Mouse (Mus musculus) c-Kit-negative CD71-positive TER-119-positive erythroid progenitor cells, embryonic 14.5 days (primary cell): ENCODE measurements around the gene Prdx1.
A peak's percentile ranks its signal among the peaks of the same experiment; 100 is the strongest.
"Not testable (repeated sequence)": the region's sequence is repeated elsewhere in the genome, so short reads cannot be mapped to it uniquely, and the experiment has no call there.

Source experiments
- DNase-seq: peaks from one replicate; pipeline ENCODE4 v3.0.0-alpha.2; 2013; ENCODE audit warnings: low read depth, low spot score

Prdx1 gene

DNA sequence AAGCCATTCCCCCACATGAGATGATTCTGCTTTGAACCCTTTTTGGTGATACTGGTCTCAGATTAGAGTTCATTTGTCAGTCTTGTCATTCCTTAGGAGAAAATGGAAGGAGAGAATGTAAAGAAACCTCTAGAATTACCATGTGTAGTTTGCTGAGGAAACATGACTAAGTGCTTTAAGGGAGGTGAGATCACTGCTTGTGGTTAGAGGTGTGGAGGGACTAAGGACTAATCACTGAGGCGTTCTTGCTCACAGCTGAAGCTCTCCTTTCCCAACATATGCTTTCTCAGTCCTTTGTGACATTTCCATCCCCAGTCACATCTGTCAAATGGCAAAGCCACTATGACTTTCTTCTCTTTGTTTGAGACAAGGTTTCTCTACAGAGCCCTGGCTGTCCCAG is 7.5 kb upstream of the Prdx1 start:
- no peak for DNase-seq

DNA sequence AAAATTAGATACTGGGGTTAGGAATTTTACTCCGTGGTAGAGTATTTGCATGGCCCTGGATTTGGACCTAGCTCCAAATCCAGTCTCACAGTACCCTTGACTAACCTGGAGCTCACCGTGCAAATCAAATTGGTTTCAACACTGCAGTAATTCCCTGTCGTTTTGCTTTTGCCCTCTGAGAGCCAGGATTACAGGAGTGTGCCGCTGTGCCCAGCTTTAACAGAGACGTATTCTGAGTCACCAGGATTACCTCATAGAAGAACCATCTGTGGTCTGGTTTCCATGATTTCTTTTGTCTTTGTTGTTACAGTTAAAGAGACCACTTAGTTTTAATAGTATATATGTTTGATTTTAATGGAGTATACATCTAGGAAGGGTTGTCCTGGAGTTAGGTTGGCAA is 6.2 kb upstream of the Prdx1 start:
- DNase-seq, result no peak

DNA sequence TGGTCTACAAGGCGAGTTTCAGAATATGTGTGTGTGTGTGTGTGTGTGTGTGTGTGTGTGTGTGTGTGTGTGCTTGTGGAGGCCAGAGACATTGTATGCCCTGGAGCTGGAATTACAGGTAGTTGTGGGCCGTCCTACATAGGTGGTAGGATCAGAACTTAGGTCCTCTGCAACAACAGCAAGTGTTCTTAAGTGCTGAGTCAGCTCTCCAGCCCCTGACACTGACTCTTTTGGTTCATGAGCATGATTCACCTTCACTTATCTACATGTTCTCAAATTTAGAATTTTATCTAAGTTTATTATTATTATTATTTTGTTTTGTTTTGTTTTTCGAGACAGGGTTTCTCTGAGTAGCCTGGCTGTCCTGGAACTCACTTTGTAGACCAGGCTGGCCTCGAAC is 4.8 kb upstream of the Prdx1 start:
- not testable (repeated sequence) for DNase-seq

DNA sequence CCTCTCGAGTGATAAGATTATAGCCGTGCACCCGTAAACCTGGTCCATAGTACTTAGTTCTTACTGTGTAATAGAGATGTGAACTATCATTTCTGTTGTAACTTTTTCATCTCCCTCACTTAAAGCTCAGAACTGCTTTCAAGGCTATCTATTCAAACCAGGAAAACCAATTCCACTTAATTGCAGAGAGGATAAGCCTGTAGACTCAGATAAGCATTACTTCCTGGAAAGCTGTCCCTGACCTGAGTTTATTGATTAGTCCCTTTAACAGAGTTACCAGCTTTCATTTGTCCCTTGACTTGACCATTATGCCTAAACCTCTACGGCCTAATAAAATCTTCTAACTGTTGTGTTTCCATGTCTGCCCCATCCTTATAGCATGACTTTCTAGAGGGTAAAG is 1.4 kb upstream of the Prdx1 start:
- peak; percentile 39 for DNase-seq

DNA sequence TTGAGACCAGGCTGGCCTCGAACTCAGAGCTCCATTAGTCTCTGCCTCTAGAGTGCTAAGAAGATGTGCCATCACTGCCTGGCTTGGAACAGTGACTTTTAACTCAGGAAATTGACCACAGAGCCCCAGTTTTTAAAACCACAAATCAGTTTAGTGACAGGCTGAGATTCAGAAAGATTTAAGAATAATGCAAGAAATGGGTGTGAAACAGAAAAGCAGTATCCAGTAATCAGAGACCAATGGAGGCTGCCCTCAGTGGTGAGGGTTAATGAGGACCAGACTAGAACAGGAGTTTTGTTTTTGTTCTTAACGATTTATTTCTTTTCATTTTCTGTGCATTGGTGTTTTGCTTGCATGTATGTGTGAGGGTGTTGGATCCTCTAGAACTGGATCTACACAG is 679 bp upstream of the Prdx1 start:
- DNase-seq, result no peak

DNA sequence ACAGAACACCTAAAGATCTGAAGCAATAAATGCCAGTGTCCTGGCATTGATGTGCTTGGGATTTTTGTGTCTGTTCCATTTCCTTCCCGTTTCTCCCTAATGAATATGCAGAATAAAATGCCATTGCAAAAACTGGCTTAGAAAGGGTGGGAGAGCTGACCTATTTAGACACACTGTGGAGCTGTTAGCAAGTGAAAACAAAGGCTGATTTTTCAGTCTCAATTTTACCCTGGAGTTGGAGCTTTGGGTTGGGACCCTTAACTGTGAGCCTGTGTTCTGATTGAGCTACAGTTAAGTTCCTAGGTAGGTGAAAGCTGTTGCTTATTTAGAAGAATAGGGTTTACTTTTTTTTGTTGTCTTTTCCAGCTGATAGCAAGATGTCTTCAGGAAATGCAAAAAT is 1.7 kb downstream of the Prdx1 start:
- no peak for DNase-seq

DNA sequence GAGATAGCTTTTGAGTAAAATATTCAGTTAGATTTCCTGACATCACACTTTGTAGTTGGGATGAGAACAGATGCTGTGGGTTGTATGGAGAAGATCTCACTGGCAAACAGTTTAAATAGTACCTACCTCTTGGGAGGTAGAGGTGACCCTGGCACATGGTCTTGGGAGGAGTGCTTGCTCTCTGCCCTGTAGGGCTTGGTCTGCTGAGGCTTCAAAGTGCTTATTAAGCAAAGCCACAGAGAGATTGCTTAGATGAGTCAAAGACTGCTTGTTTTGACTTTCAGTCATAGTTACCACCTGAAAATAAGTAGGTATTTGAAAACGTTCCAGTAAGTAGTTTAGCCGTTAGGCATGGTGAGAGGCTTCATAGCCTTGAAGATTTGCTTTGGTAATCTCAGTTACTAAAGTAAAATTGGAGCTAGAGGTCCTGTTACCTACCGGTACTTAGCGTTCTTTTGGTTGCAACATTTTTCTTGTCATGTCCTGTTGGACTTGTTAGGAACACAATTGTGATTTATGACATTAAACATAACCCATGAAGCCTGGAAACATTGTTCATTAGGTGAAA is 4.0 kb downstream of the Prdx1 start:
- no peak for DNase-seq

DNA sequence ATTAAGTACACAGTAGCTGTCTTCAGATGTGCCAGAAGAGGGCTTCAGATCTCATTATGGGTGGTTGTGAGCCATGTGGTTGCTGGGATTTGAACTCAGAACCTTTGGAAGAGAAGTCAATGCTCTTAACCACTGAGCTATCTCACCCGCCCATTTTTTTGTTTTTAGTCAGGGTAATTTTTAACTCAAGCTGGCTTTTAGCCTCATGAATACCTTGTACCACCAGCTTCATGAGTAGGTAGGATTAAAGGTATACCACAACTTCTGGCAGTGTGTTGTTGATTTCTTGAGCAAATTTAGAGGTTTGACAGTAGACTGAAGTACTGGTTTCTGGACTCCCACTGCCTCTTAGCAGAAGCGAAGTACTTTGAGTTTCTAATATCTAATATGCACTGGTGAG is 6.8 kb downstream of the Prdx1 start:
- DNase-seq, result no peak

DNA sequence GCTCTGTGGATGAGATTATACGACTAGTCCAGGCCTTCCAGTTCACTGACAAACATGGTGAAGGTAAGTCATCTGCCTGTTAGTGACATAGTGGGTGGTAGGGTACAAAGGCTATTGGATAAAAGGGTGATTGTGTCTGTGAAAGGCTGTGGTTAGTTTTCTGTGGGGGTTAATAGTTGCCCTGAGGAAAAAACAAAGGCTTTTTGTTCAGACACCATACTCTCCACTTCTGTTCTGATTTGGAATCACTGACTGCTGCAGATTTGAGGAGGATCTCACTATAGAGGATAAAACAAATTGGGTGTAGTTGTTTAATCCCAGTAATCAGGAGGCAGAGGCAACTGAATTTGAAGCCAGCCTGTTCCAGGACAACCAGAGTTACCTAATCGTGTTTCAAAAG is 8.4 kb downstream of the Prdx1 start:
- DNase-seq, result no peak

DNA sequence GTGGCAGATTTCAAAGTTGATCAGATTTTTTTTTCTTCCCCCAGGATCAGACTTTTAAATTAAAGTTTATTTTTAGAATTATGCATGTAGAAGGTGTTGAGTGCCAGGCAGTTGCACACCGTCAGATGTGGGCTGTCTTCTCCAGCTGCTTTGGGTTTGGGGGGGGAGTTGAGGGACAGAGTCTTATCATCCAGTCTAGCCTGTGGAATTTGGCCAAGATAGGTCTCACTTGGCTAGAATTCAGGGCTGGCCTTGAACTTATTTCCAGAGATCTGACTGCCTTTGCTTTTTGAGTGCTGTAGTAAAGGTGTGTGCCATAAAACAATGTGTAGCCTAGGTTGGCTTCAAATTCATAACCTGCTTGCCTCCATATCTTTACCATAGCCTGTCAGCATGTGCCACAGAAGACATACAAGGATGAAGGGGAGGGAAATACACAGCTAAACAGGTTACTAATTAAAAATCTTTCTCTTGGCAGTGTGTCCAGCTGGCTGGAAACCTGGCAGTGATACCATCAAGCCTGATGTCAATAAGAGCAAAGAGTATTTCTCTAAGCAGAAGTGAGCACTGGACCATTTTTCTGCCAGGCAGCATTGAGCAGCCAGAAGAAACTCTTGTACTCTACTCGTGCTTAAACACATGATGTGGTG is 13.5 kb downstream of the Prdx1 start:
- no peak for DNase-seq

DNA sequence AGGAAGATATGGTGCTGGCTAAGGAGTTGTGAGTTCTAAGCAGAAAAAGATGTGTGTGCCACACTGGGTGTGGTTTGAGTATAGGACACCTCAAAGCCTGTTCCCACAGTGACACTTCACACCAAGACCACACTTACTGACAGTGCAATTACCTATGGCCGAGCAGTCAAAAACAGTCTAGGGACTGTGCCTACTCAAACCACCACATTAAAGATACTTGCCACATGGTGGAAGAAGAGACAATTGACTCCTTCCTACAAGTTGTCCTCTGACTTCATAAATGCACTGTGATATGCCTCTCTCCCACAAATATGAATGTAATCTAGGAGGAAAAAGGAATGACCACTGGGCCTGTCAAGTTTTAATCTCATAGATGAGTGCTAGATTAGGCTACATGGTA is 15.6 kb downstream of the Prdx1 start:
- DNase-seq, result no peak

DNA sequence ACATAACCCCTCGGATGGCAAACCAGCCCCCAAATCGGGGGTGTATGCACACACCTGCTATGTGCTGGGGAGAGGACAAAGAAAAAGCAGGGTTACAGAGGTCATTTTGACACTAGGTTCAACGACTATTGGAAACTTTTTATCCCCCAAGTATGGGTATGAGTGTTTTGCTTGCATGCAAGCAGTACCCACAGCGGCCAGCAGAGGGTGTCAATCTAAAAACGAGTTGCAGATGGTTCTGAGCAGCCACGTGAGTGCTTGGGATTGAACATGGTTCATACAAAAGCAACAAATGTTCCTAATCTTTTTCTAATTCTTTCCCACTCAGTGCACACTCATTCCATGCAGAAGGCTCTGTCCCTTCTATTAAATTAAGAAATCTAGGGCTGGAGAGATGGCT is 18.5 kb downstream of the Prdx1 start:
- DNase-seq, result peak; percentile 52

DNA sequence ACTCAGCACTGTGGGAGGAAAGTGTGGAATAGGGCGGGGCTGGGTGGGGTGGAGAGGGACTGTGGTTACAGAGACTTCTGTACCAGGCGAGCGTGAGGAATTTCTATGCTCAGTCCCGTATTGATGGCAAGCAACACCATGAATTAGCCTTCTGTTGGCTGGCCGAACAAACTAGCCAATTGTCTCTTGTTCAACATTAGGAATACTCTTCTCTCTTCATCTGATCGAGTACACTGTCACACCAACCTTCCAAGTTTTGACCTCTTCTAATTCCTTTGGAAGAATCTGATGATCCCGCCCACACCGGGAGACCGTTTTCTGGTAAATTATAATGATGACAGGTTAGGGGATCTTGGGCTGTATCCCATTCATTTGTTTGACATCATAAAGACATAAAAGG is 22.3 kb downstream of the Prdx1 start:
- DNase-seq, result no peak

DNA sequence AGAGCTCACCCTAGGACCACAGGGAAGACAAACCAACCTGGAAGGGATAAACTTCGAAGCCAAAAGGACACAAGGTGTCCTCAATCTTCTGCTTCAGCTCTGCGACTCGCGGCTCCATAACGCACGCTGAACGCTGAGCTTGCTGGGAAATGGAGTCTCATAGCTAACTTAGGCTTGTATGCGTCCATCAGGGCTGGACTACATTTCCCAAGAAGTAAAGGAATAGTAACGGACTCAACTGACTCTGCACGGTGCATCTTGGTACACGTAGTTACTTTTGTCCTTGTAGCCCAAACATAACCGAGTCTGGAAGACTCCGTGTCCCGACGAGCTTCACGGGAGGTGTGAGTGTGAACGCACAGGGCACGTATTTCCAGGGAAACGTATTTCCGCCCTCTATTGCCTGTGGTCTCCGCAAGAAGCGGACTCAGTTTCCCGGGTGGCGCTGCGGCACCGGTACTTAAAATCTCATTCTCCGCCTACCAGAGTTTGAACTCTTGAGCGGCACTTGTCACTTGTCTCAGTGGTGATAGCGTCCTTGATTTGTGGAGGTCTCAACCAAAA is 22.9 kb downstream of the Prdx1 start, which contains the start of the genes Mmachc and Ccdc163:
Mmachc (minus strand) TSS at position 206 of the 564 bp plus-strand sequence.
Ccdc163 (plus strand) TSS at position 309 of the 564 bp plus-strand sequence.
- DNase-seq, result peak; percentile 80

DNA sequence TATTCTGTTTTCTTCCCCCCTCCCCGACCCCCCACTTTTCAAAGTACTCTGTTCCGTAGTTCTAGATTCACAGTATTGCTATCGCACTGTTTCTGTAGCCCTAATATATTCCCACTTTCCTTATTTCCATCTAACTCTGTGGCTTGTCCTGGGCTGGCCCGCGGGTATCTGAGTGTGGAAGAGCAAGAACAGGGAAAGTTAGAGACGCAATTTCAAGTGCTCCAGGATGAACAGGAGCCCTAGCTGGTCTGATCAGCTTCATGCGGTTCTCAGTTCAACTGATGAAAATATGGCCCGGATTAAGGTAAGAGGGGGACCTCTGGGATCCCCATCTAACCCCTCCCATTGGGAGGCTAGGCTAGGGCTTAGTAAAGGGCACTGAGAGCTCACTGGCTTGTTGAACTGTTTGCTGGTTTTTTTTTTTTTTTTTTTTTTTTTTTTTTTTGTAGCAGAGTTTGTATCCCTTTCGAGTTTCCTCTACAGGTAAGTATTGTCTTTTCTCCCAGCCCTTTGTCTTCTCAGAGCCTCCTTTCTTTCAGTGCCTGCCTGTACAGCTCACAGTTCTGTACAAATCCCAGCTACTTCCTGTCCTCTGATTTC is 23.5 kb downstream of the Prdx1 start:
- no peak for DNase-seq

DNA sequence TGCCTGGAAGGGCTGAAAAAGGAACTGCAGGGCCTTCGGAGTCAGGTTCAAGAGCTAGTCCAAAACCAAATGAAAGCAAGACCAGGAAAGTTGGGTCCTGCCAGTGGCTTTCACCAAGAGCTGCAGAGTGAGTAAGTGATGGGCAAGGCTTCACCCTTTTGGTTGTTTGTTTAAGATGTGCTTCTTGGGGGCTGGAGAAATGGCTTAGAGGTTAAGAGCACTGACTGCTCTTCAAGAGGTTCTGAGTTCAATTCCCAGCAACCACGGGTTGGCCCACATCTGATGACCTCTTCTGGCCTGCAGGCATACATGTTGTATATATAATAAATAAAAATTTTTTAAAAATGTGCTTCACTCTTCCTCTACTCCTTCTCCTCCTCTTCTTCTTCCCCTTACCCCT is 24.8 kb downstream of the Prdx1 start:
- DNase-seq, result no peak

DNA sequence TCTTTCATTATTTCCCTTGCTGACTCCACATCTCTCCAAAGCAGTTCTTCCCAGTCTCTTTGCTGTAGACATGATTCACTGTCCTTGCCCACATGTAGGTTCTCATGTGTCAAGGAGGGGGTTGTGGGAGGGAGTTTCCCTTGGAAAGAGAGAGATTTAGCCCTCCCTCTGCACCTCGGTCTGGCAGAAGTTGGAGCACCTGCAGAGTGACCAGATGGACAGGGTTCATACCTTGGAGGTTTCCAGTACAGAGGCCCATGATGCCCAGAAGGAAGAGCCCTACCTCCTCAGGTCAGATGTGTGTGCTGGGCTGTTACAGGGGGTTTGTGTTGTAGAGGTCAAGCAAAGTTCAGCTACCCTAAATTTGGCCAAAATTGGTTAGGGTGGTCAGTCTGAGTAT is 27.2 kb downstream of the Prdx1 start:
- no peak for DNase-seq

DNA sequence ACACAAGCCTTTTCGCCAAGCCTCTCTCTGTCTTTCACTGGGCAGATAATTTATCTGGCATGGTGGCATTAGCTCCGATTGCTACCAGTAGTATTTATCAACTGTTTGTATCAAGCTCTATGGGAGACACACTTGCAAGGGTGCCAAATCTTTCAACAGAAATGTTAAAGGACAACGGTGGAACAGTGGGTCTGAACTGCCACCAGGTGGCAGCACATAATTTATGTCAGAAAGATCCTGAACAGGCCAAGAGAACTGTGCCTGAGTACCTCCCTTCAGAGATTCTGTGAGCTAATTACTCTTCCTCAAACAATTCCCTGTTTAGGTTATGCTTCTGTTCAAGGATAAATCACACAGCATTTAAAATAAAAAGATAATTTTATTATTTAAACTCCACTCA is 34.1 kb downstream of the Prdx1 start:
- peak; percentile 68 for DNase-seq

DNA sequence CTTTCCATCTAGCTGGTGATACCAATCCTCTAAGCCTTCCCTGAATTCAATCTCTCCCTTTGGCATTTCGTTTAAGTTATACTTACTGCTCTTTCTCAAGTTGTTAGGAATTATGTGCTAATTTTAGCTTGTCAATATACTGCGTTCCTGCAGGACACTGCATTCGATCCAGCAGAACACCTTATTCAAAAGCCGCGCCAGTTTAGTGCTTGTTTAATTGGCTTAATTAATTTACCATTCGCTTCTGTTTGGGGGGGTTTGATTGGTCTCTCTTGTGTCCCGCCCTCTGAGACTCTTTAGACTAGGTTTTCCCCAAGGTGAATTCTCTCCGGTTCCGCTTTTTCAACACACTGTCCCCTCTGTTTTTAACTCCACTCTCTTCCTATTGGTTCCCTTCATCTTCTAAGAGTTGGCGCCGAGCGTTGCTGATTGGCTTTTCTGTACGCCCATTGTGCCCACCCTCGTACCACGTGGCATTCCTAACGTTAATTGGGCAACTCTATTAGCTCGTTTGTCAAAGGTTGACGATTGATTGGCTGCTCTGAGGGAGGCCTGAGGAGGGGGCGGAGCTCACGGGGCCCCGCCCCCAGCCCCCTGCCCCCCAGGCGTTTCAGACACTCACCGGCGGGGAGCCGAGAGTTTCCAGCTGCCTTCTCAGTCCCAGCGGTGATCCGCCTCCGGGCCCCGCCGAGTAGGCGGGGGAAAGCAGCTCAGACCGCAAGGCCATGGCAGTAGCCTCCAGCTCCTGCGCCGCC is 35.2 kb downstream of the Prdx1 start, which contains the start of gene Tesk2:
Tesk2 (plus strand) TSS at position 606 of the 755 bp plus-strand sequence.
- peak; percentile 86 for DNase-seq

DNA sequence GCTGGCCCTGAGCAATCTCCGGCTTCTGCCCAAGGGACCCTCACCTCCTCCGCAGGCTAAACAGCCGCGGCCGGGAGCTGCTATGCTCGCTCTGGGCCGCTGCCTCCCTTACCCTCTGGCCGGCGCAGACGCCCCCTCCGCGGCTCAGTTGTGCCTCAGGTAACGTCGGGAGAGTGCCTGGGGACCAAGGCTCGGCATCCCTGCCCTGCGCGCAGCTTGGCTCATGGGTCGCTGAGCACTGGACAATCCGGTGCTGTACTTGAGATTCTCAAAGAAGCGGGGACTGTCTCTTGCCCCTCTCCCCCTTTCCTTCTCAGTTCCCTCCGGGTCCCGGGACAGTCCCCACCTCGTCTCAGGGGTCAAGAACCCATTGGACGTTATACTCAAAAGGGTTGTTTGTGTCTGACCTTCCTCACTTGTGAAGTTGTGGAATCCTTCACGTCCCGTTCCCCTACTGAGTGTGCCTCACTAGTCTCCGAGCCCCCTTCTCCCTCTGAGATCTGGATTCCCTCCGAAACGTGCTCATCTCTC is 35.8 kb downstream of the Prdx1 start:
- DNase-seq, result no peak

DNA sequence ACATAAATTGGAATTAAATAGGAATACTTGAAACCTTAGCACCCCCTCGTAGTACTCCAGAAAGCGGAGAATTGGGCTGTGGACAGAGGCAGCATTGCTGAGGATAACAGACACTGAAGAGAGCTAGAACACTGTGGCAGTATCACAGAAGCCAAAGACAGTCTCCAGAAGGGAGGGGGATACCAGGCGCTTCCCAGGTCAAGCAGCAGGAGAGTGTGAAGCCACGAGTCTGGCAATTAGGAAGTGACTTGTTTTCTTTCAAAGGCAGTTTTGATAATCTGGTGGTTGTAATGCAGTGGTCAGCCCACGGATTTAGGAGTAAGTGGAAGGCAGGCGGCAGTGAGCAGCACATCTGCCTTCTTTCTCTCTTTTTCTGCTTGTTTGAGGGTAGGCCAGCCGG is 36.9 kb downstream of the Prdx1 start:
- no peak for DNase-seq

DNA sequence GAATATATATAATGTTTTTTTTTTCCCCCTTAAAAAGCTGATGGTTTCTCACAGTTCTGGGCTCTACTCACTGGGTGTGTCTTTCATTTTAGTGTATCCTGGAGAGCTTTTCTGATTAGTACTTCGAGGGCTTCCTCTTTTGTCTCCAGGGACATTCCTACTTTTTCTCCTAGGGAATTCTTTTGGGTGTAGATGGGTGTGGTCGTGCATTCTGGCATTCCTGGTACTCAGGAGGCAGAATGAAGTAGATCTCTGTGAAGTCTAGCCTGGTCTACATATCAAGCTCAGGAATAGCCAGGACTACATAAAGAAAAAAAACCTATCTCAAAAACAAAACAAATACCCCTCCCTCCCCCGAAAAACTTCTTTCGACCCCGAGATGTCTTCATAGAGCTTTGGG is 40.1 kb downstream of the Prdx1 start:
- no peak for DNase-seq
